Mouse (Mus musculus) ES-E14 (cell line): ENCODE data around the gene Brpf1. TPM values are rescaled to one million over a fixed set of nuclear protein-coding genes. Genes with fewer than 3 reads are reported as not detected.

Experiments used
- DNase-seq: peaks from one replicate; pipeline ENCODE4 v3.0.0-alpha.2; 2013; ENCODE audit warnings: low read depth, low spot score
- H3K27ac ChIP-seq: 2 replicates; pipeline ENCODE4 v1.5.1; 2012; ENCODE audit warnings: low read depth, mild to moderate bottlenecking, low read length, moderate library complexity, mixed read lengths; ENCODE audit not compliant: poor library complexity, insufficient read depth, severe bottlenecking
- H3K36me3 ChIP-seq: 2 replicates; pipeline ENCODE4 v1.6.1; 2012; ENCODE audit warnings: mild to moderate bottlenecking, low read length, moderate library complexity, mixed read lengths; ENCODE audit not compliant: control insufficient read depth, poor library complexity, insufficient read depth, severe bottlenecking
- H3K4me1 ChIP-seq, 2 experiments: fragments of 150-350 bp in 1 of 2; sonication (generic) in 1 of 2; 2 replicates each; pipeline ENCODE4 v1.6.1; 2012; ENCODE audit warnings: low read length in 2 of 2, mild to moderate bottlenecking in 1 of 2, mixed read lengths in 1 of 2; ENCODE audit not compliant: control insufficient read depth in 2 of 2, insufficient read depth in 2 of 2, poor library complexity in 1 of 2
- H3K4me3 ChIP-seq, 2 experiments: fragments of 150-350 bp in 1 of 2; sonication (generic) in 1 of 2; 2 replicates each; pipeline ENCODE4 v1.5.1; 2012; ENCODE audit warnings: low read length in 2 of 2, low read depth in 1 of 2, mild to moderate bottlenecking in 1 of 2, mixed read lengths in 1 of 2; ENCODE audit not compliant: insufficient read depth in 1 of 2, poor library complexity in 1 of 2, severe bottlenecking in 1 of 2
- H3K9ac ChIP-seq: 2 replicates; pipeline ENCODE4 v1.6.1; 2012; ENCODE audit warnings: low read depth, mild to moderate bottlenecking, low read length, mixed read lengths; ENCODE audit not compliant: poor library complexity, insufficient read depth, severe bottlenecking
- H3K9me3 ChIP-seq: fragments of 150-350 bp; sonication (generic); 2 replicates; pipeline ENCODE4 v1.6.1; 2012; ENCODE audit warnings: low read depth, mild to moderate bottlenecking, low read length; ENCODE audit not compliant: control insufficient read depth, insufficient read depth
- CHD2 ChIP-seq: IDR thresholded peaks from 2 replicates; pipeline ENCODE4 v1.6.1; 2014; ENCODE audit warnings: mild to moderate bottlenecking, low read depth, low read length, inconsistent platforms
- HCFC1 ChIP-seq: IDR thresholded peaks from 2 replicates; pipeline ENCODE4 v1.6.1; 2012; ENCODE audit warnings: low read length, inconsistent platforms, borderline replicate concordance; ENCODE audit not compliant: insufficient read depth
- MAFK ChIP-seq: IDR thresholded peaks from 2 replicates; pipeline ENCODE4 v1.6.1; 2014; ENCODE audit warnings: mild to moderate bottlenecking, low read depth, low read length, inconsistent platforms; ENCODE audit not compliant: insufficient read depth
- ZC3H11A ChIP-seq: IDR thresholded peaks from 2 replicates; pipeline ENCODE4 v1.6.1; 2012; ENCODE audit warnings: low read depth, mild to moderate bottlenecking, inconsistent platforms, low read length, borderline replicate concordance
- ZNF384 ChIP-seq: IDR thresholded peaks from 2 replicates; pipeline ENCODE4 v1.6.1; 2012; ENCODE audit warnings: low read depth, low read length, inconsistent platforms
- in situ Hi-C, 2 experiments: fragments of 600-800 bp; cut with MboI; formaldehyde crosslinking; loops; one replicate each; pipeline ENCODE4 v1.15.1; 2025; ENCODE audit warnings: low sequenced_read_pairs in 2 of 2, inconsistent platforms in 1 of 2; ENCODE audit not compliant: unreplicated experiment in 2 of 2
- total RNA-seq: library from RNA; depleted of rRNA; stranded (reverse); fragments of 300-350 nt; gene quantifications from 2 replicates; pipeline ENCODE4 v1.2.3, GENCODE M21; 2012

Brpf1 gene
- total RNA-seq, 1 experiment, result 38.8 TPM

- H3K9ac ChIP-seq, result no peak overlapping the region
- in situ Hi-C loops, result no loop called here
- TF ChIP-seq ZC3H11A, result no peak
- TF ChIP-seq MAFK, result no peak
- no peak for TF ChIP-seq CHD2
- no peak for TF ChIP-seq ZNF384
- TF ChIP-seq HCFC1, result no peak
- H3K27ac ChIP-seq, result no peak overlapping the region
- no peak for DNase-seq
- H3K36me3 ChIP-seq, result peaks cover 2% of the 10 kb centered on the region; the same call in 1 of the 2 replicates
- H3K9me3 ChIP-seq, result no peaks in the 10 kb centered on the region
- no peak overlapping the region for H3K4me3 ChIP-seq
- H3K4me1 ChIP-seq, result peaks cover 0 to 11% of the 10 kb centered on the region in 2 experiments; a peak in 1 of 4 replicates
Measured at GRCm38 (mm10) chr6:113281676-113282075, 25.3 kb upstream of the Brpf1 start.

- Histone ChIP-seq H3K4me1 (peaks cover 0 to 11% of the 10 kb centered on the region in 2 experiments; a peak in 1 of 4 replicates), H3K4me3 (peak within 1 kb of the TSS; percentile 52 to 59), H3K9ac (peak within 1 kb of the TSS; percentile 18; the same call in 1 of the 2 replicates), H3K27ac (no peak within 1 kb of the TSS), H3K36me3 (no peaks in the 10 kb centered on the region), H3K9me3 (no peaks in the 10 kb centered on the region)
- TF ChIP-seq ZC3H11A (no peak), CHD2 (no peak), MAFK (no peak), ZNF384 (no peak), HCFC1 (no peak)
- peak; percentile 66 for DNase-seq
- in situ Hi-C loops, result no loop called here
Measured at GRCm38 (mm10) chr6:113282101-113282802, 24.7 kb upstream of the Brpf1 start, which contains the start of gene Cpne9. TSS of gene Cpne9 (plus strand) at chr6:113282307.

- no peak overlapping the region for H3K27ac ChIP-seq
- peak overlapping the region; percentile 48 to 59 for H3K4me3 ChIP-seq
- H3K4me1 ChIP-seq, result peaks cover 0 to 11% of the 10 kb centered on the region in 2 experiments; a peak in 1 of 4 replicates
- no peaks in the 10 kb centered on the region for H3K36me3 ChIP-seq
- in situ Hi-C loops, result no loop called here
- H3K9me3 ChIP-seq, result no peaks in the 10 kb centered on the region
- no peak for TF ChIP-seq HCFC1
- TF ChIP-seq CHD2, result no peak
- no peak for TF ChIP-seq MAFK
- TF ChIP-seq ZNF384, result no peak
- no peak for TF ChIP-seq ZC3H11A
- no peak for DNase-seq
- H3K9ac ChIP-seq, result peak overlapping the region; percentile 18; the same call in 1 of the 2 replicates
Measured at GRCm38 (mm10) chr6:113282969-113283368, 24.0 kb upstream of the Brpf1 start.

GRCm38 (mm10) chr6:113283500-113283899 lies 23.4 kb upstream of the Brpf1 start:
- no peak overlapping the region for H3K27ac ChIP-seq
- H3K4me1 ChIP-seq, result peaks cover 0 to 13% of the 10 kb centered on the region in 2 experiments; a peak in 1 of 4 replicates
- no peaks in the 10 kb centered on the region for H3K36me3 ChIP-seq
- H3K4me3 ChIP-seq, result peak overlapping the region; percentile 48 to 59
- H3K9me3 ChIP-seq, result no peaks in the 10 kb centered on the region
- H3K9ac ChIP-seq, result peak overlapping the region; percentile 3; the same call in 1 of the 2 replicates
- in situ Hi-C loops, result no loop called here
- TF ChIP-seq MAFK (no peak), HCFC1 (no peak), ZNF384 (no peak), CHD2 (no peak), ZC3H11A (no peak)
- DNase-seq, result peak; percentile 95
